Mouse (Mus musculus): ENCODE data around the gene Bcam. TPM values are rescaled to one million over a fixed set of nuclear protein-coding genes. Genes with fewer than 3 reads are reported as not detected.
A peak's percentile ranks its signal among the peaks of the same experiment; 100 is the strongest.

Bcam gene
- total and polyA plus RNA-seq, 2 experiments from 2014 or later: 12.7 to 19.5 TPM

DNA sequence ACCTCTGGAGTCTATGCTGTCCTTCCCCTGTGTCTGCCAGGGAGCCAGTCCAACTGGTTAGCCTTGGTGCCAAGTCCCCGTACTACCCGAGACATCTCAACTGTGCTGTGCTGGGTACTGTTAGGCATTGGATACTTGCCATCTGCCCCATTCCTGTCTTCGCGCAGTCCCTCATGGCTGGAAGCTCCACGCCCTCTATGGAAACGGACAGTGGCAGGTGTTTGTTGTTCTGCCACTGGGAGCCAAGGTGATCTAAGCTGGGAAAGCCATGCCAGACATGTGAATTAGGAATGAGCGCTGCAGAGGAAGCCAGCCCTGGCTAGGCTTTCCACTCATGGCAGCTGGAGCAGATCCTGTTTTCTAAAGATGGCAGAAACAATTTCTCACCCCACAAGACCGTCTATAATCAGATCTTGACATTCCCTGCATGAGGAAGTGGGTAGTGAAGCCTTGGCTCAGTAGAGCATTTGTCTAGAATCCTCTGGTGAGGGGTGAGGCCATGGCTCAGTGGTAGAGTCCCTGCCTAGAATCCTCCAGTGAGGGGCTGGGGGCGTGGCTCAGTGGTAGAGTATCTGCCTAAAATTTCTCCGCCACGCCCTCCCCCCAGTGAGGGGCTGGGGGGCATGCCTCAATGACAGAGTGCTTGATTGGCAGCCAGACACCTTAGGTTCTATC is 6.4 kb upstream of the Bcam start:
- no peak for TF ChIP-seq CTCF (IDR thresholded peaks at IDR 0.05; ENCODE audit: low read depth)

DNA sequence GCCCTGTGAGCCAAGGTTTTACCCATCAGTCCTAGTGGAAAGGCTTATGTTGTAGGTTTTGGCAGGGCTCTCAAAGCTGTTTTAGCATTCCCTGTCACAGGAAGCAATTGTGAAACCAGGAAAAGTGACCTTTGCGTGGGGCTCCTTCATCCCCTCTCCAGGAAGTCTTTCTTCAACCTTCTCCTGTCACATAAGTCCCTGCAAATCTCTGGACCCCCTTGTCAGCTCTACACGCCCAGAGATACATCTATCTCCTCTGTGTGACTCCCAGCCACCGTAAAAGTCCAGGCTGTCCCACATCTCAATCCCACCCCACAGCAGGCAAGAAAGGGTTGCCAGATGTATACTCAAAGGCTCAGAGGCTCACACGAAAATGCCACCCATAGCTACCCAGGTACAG is 866 bp upstream of the Bcam start:
- no peak for TF ChIP-seq CTCF (IDR thresholded peaks at IDR 0.05; ENCODE audit: low read depth)
- Histone ChIP-seq H3K9me3 (ENCODE audit: low read length) (no peaks in the 10 kb centered on the region), H3K27ac (ENCODE audit: low read depth, low read length) (no peak overlapping the region), H3K27me3 (ENCODE audit: insufficient read depth, low read length) (peaks cover 27% of the 10 kb centered on the region), H3K4me3 (ENCODE audit: low read depth, low read length) (no peak overlapping the region), H3K4me1 (ENCODE audit: insufficient read depth) (peaks cover 6% of the 10 kb centered on the region; the same call in 1 of the 2 replicates), H3K9ac (no peak overlapping the region), H3K4me2 (ENCODE audit: low read depth) (no peak overlapping the region), H3K36me3 (ENCODE audit: insufficient read depth) (no peaks in the 10 kb centered on the region)
- ATAC-seq (no peak), DNase-seq (no peak)
- WGBS: 59% methylated on average over 4 of the region's 4 CpGs

More for the DNA sequence above, 6.4 kb upstream of the Bcam start:
- H3K4me1 ChIP-seq (ENCODE audit: insufficient read depth): no peaks in the 10 kb centered on the region
- WGBS: 73% methylated on average over 11 of the region's 11 CpGs
- H3K9ac ChIP-seq: no peak overlapping the region
- ATAC-seq: no peak
- H3K27ac ChIP-seq (ENCODE audit: low read depth, low read length): no peak overlapping the region
- no peak overlapping the region for H3K4me2 ChIP-seq (ENCODE audit: low read depth)
- no peaks in the 10 kb centered on the region for H3K27me3 ChIP-seq (ENCODE audit: insufficient read depth, low read length)
- no peak overlapping the region for H3K4me3 ChIP-seq (ENCODE audit: low read depth, low read length)
- H3K36me3 ChIP-seq (ENCODE audit: insufficient read depth): no peaks in the 10 kb centered on the region
- H3K9me3 ChIP-seq (ENCODE audit: low read length): no peaks in the 10 kb centered on the region
- DNase-seq: no peak

DNA sequence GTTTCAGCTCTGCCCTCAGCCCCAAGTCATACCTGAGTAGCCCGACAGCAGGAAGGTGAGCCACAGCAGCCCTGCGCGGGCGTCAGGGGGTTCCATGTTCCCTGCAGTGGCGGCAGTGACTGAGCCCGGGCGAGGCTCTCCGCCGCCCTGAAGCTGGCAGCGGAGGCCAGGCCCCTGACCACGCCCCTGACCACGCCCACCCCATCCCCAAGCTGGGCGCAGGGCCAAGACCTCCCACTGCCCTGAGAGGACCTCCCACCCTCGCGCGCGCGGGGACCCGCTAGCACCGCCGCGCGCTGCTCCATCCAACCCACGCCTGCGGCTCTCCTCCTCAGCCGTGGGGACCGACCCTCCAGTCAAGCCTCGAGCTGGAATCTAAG is 451 bp downstream of the Bcam start:
- 1% methylated on average over 28 of the region's 28 CpGs for WGBS
- Histone ChIP-seq H3K4me2 (ENCODE audit: low read depth) (peak overlapping the region; percentile 55), H3K4me1 (ENCODE audit: insufficient read depth) (peaks cover 6% of the 10 kb centered on the region; the same call in 1 of the 2 replicates)

DNA sequence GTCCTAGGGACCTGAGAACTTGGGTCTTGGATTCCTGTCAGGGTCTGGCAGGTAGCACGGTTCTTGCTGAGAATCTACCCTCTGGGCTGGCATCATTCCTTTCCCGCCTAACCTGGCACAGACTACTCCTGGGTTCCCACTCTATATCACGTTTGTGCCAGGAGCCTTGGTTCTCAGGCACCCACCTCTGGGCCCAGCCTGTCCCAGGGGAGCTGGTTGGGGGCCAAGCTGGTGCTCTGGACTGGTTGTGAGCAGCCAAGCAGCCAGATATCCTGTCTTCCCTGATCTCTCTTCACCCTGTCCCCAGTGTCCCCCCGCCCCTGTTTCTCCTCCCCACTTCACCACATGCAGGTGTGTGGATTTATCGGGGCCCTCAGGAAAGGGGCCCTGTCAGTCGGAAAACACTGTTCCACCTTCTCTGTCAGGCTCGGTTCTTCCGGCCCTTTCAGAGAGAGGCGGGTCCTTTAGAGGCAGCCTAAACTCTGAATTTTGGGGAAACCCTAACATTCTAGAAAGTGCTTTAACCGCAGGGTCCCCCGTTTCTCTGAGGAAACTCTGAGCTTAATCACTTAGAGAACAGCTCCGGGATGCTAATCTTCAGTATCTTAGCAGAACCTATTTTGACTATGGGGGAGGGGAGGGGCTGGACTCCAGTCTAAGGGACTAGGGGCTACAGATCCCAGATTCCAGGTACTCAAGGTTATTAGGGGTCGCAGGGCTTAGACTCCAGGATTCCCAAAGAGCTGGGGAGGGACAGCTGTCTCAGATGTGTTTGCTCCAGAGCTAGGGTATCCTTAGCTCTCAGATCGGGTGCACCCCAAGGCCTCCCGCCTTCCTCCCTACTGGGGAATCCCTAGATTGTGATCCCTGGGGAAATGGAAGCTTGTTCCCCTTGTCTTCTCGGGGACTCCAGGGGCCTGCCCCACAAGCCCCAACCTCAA is 1.1 kb downstream of the Bcam start:
- WGBS: 13% methylated on average over 16 of the region's 16 CpGs
- Histone ChIP-seq H3K27ac (ENCODE audit: low read depth, low read length) (no peak overlapping the region), H3K4me2 (ENCODE audit: low read depth) (peak overlapping the region; percentile 55), H3K4me3 (ENCODE audit: low read depth, low read length) (peak overlapping the region; percentile 29), H3K9ac (peak overlapping the region; percentile 28), H3K27me3 (ENCODE audit: insufficient read depth, low read length) (peaks cover 27% of the 10 kb centered on the region), H3K4me1 (ENCODE audit: insufficient read depth) (peaks cover 6% of the 10 kb centered on the region; the same call in 1 of the 2 replicates), H3K9me3 (ENCODE audit: low read length) (no peaks in the 10 kb centered on the region), H3K36me3 (ENCODE audit: insufficient read depth) (no peaks in the 10 kb centered on the region)
- DNase-seq (no peak), ATAC-seq (peak; percentile 14; the same call in 1 of the 2 replicates)
- TF ChIP-seq CTCF (IDR thresholded peaks at IDR 0.05; ENCODE audit: low read depth): no peak

More for the DNA sequence above, 451 bp downstream of the Bcam start:
- no peak for TF ChIP-seq CTCF (IDR thresholded peaks at IDR 0.05; ENCODE audit: low read depth)
- no peaks in the 10 kb centered on the region for H3K9me3 ChIP-seq (ENCODE audit: low read length)
- peak; percentile 70 for ATAC-seq
- H3K36me3 ChIP-seq (ENCODE audit: insufficient read depth): no peaks in the 10 kb centered on the region
- H3K9ac ChIP-seq: peak overlapping the region; percentile 28
- H3K27me3 ChIP-seq (ENCODE audit: insufficient read depth, low read length): peaks cover 27% of the 10 kb centered on the region
- DNase-seq: peak; percentile 61
- no peak overlapping the region for H3K27ac ChIP-seq (ENCODE audit: low read depth, low read length)
- H3K4me3 ChIP-seq (ENCODE audit: low read depth, low read length): peak overlapping the region; percentile 29

DNA sequence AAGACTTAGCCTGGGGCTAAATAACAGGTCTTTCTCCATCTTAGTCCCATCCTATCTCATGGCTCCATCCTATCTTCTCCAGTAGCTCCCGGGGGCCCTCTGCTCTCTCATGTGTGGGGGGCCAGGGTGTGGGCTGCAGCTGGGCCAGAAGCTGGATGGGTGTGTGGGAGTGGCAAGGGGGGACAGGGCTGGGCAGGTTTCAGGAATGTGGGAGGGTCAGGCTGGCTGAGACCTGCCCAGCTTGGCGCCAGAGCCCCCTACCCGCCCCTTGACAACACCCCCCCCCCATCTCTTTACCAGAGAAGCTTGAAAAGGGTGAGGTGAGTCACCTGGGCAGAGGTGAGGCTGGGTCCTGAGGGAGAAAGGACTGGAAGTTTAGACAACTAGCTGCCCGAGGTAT is 1.8 kb downstream of the Bcam start:
- no peaks in the 10 kb centered on the region for H3K36me3 ChIP-seq (ENCODE audit: insufficient read depth)
- peaks cover 6% of the 10 kb centered on the region; the same call in 1 of the 2 replicates for H3K4me1 ChIP-seq (ENCODE audit: insufficient read depth)
- no peaks in the 10 kb centered on the region for H3K9me3 ChIP-seq (ENCODE audit: low read length)
- DNase-seq (no peak), ATAC-seq (no peak)
- no peak overlapping the region for H3K4me2 ChIP-seq (ENCODE audit: low read depth)
- 46% methylated on average over 4 of the region's 4 CpGs for WGBS
- no peak overlapping the region for H3K9ac ChIP-seq
- H3K27me3 ChIP-seq (ENCODE audit: insufficient read depth, low read length): peaks cover 27% of the 10 kb centered on the region
- H3K27ac ChIP-seq (ENCODE audit: low read depth, low read length): no peak overlapping the region
- TF ChIP-seq CTCF (IDR thresholded peaks at IDR 0.05; ENCODE audit: low read depth): no peak
- no peak overlapping the region for H3K4me3 ChIP-seq (ENCODE audit: low read depth, low read length)

DNA sequence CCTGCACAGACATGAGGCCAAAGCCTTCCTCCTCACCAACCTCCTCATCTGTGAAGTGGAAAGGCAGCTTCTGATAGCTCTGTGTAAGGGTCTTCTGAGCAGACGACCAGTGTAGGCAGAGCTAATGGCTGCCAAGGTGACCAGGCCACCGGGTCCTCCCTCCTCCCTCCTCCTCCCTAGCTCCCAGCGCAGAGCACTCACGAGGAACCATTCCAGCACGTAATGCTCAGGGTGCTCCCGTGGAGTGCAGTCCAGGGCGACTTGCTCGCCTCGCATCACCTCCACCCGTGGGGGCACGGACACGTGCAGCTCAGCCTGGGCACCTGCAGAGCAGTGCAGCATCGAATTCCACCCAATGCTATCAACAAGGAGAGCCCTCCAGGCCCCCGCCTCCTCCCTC is 2.6 kb downstream of the Bcam start:
- peaks cover 6% of the 10 kb centered on the region; the same call in 1 of the 2 replicates for H3K4me1 ChIP-seq (ENCODE audit: insufficient read depth)
- no peak overlapping the region for H3K4me3 ChIP-seq (ENCODE audit: low read depth, low read length)
- peaks cover 27% of the 10 kb centered on the region for H3K27me3 ChIP-seq (ENCODE audit: insufficient read depth, low read length)
- no peak for ATAC-seq
- 67% methylated on average over 14 of the region's 14 CpGs for WGBS
- DNase-seq: no peak
- no peaks in the 10 kb centered on the region for H3K36me3 ChIP-seq (ENCODE audit: insufficient read depth)
- H3K9ac ChIP-seq: no peak overlapping the region
- no peak for TF ChIP-seq CTCF (IDR thresholded peaks at IDR 0.05; ENCODE audit: low read depth)
- H3K27ac ChIP-seq (ENCODE audit: low read depth, low read length): no peak overlapping the region
- no peaks in the 10 kb centered on the region for H3K9me3 ChIP-seq (ENCODE audit: low read length)
- H3K4me2 ChIP-seq (ENCODE audit: low read depth): no peak overlapping the region

DNA sequence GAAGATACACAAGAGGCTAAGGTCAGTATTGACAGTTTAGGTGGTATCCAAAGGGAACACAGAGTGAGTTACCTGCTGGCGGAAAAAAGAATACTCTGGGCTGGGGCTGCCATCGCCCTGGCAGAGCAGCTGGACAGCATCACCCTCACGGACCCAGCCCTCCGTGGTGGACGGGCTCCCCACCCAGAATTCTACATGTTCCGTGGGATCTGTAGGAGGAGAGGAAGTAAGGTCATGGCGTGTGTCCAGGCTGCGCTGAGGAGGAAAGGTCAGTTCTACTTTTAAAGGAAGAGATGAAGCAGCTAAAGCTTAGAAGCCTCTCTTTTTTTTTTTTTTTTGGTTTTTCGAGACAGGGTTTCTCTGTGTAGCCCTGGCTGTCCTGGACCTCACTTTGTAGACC is 6.2 kb downstream of the Bcam start:
- no peak for DNase-seq
- no peak for ATAC-seq
- no peak overlapping the region for H3K27ac ChIP-seq (ENCODE audit: low read depth, low read length)
- no peak overlapping the region for H3K9ac ChIP-seq
- no peaks in the 10 kb centered on the region for H3K36me3 ChIP-seq (ENCODE audit: insufficient read depth)
- no peak overlapping the region for H3K4me3 ChIP-seq (ENCODE audit: low read depth, low read length)
- no peaks in the 10 kb centered on the region for H3K4me1 ChIP-seq (ENCODE audit: insufficient read depth)
- H3K9me3 ChIP-seq (ENCODE audit: low read length): no peaks in the 10 kb centered on the region
- WGBS: 97% methylated on average over 8 of the region's 9 CpGs
- no peak for TF ChIP-seq CTCF (IDR thresholded peaks at IDR 0.05; ENCODE audit: low read depth)
- peaks cover 8% of the 10 kb centered on the region for H3K27me3 ChIP-seq (ENCODE audit: insufficient read depth, low read length)
- H3K4me2 ChIP-seq (ENCODE audit: low read depth): no peak overlapping the region
